Mouse (Mus musculus): ENCODE measurements around the gene Mfsd2a. TPM values are rescaled to one million over a fixed set of nuclear protein-coding genes. Genes with fewer than 3 reads are reported as not detected.

The Mfsd2a gene
- polyA plus RNA-seq (2015; fragmentation: Nextera tagmentation; extraction: Ambion mirVana) = 6.8 and 7.1 TPM in 2 replicates

GRCm38 (mm10) chr4:122961100-122961567 lies at the start of gene Mfsd2a:
TSS of gene Mfsd2a (minus strand) at chr4:122961188.
- 2% methylated on average over 27 of the region's 27 CpGs for WGBS
- Histone ChIP-seq H3K4me3 (ENCODE audit: low read depth, low read length) (peak within 1 kb of the TSS; percentile 55), H3K27ac (replicated peaks) (peak within 1 kb of the TSS; percentile 63), H3K36me3 (ENCODE audit: control insufficient read depth, insufficient read depth, low read length) (no peaks in the 10 kb centered on the region), H3K9me3 (ENCODE audit: control insufficient read depth, low read length) (no peaks in the 10 kb centered on the region), H3K4me1 (replicated peaks; ENCODE audit: control insufficient read depth, insufficient read depth) (peaks cover 6% of the 10 kb centered on the region; the same call in 1 of the 2 replicates), H3K4me2 (replicated peaks; ENCODE audit: low read depth) (peak within 1 kb of the TSS; percentile 98), H3K9ac (ENCODE audit: low read length) (peak within 1 kb of the TSS; percentile 54), H3K27me3 (ENCODE audit: control insufficient read depth, insufficient read depth, low read length) (no peaks in the 10 kb centered on the region)
- no peak for TF ChIP-seq CTCF (IDR thresholded peaks at IDR 0.05; ENCODE audit: low read depth)
- peak; percentile 81 for ATAC-seq (ENCODE audit: low FRiP score, low TSS enrichment)
- peak; percentile 80 for DNase-seq (ENCODE audit: low spot score)

- 0 out of 2 replicates have a peak overlapping the region, but pooled peaks have one; percentile 9 for H3K4me2 ChIP-seq (replicated peaks; ENCODE audit: low read depth)
- H3K4me1 ChIP-seq (replicated peaks; ENCODE audit: control insufficient read depth, insufficient read depth) = 0 out of 2 replicates have a peak, but pooled peaks cover 2% of the 10 kb centered on the region
- H3K27ac ChIP-seq (replicated peaks) = no peak overlapping the region
- DNase-seq (ENCODE audit: low spot score) (peak; percentile 55), ATAC-seq (ENCODE audit: low FRiP score, low TSS enrichment) (peak; percentile 41; the same call in 1 of the 2 replicates)
- H3K9ac ChIP-seq (ENCODE audit: low read length) = no peak overlapping the region
- no peaks in the 10 kb centered on the region for H3K36me3 ChIP-seq (ENCODE audit: control insufficient read depth, insufficient read depth, low read length)
- WGBS = 10% methylated on average over 15 of the region's 15 CpGs
- H3K4me3 ChIP-seq (ENCODE audit: low read depth, low read length) = no peak overlapping the region
- H3K9me3 ChIP-seq (ENCODE audit: control insufficient read depth, low read length) = no peaks in the 10 kb centered on the region
- no peaks in the 10 kb centered on the region for H3K27me3 ChIP-seq (ENCODE audit: control insufficient read depth, insufficient read depth, low read length)
- no peak for TF ChIP-seq EP300 (optimal IDR thresholded peaks at IDR 0.05)
- TF ChIP-seq CTCF (IDR thresholded peaks at IDR 0.05; ENCODE audit: low read depth) = no peak
Measured at GRCm38 (mm10) chr4:123005054-123005966, 44.3 kb upstream of the Mfsd2a start.

GRCm38 (mm10) chr4:123000617-123001342 lies 39.8 kb upstream of the Mfsd2a start:
- no peak overlapping the region for H3K27ac ChIP-seq (replicated peaks)
- no peak for ATAC-seq (ENCODE audit: low FRiP score, low TSS enrichment)

GRCm38 (mm10) chr4:123000130-123000529 lies 39.1 kb upstream of the Mfsd2a start:
- H3K4me2 ChIP-seq (replicated peaks; ENCODE audit: low read depth) = no peak overlapping the region
- H3K9me3 ChIP-seq (ENCODE audit: control insufficient read depth, low read length) = no peaks in the 10 kb centered on the region
- H3K9ac ChIP-seq (ENCODE audit: low read length) = no peak overlapping the region
- H3K4me1 ChIP-seq (replicated peaks; ENCODE audit: control insufficient read depth, insufficient read depth) = 0 out of 2 replicates have a peak, but pooled peaks cover 2% of the 10 kb centered on the region
- H3K4me3 ChIP-seq (ENCODE audit: low read depth, low read length) = no peak overlapping the region
- no peak for ATAC-seq (ENCODE audit: low FRiP score, low TSS enrichment)
- WGBS = 87% methylated on average over 14 of the region's 14 CpGs
- no peaks in the 10 kb centered on the region for H3K36me3 ChIP-seq (ENCODE audit: control insufficient read depth, insufficient read depth, low read length)
- no peaks in the 10 kb centered on the region for H3K27me3 ChIP-seq (ENCODE audit: control insufficient read depth, insufficient read depth, low read length)
- DNase-seq (ENCODE audit: low spot score) = no peak
- no peak overlapping the region for H3K27ac ChIP-seq (replicated peaks)
- TF ChIP-seq CTCF (IDR thresholded peaks at IDR 0.05; ENCODE audit: low read depth) (no peak), EP300 (optimal IDR thresholded peaks at IDR 0.05) (no peak)

More at GRCm38 (mm10) chr4:123000617-123001342, 39.8 kb upstream of the Mfsd2a start:
- no peak overlapping the region for H3K9ac ChIP-seq (ENCODE audit: low read length)
- no peak for TF ChIP-seq CTCF (IDR thresholded peaks at IDR 0.05; ENCODE audit: low read depth)
- TF ChIP-seq EP300 (optimal IDR thresholded peaks at IDR 0.05) = no peak
- 0 out of 2 replicates have a peak, but pooled peaks cover 2% of the 10 kb centered on the region for H3K4me1 ChIP-seq (replicated peaks; ENCODE audit: control insufficient read depth, insufficient read depth)
- H3K4me3 ChIP-seq (ENCODE audit: low read depth, low read length) = no peak overlapping the region
- H3K36me3 ChIP-seq (ENCODE audit: control insufficient read depth, insufficient read depth, low read length) = no peaks in the 10 kb centered on the region
- no peak overlapping the region for H3K4me2 ChIP-seq (replicated peaks; ENCODE audit: low read depth)
- DNase-seq (ENCODE audit: low spot score) = no peak
- no peaks in the 10 kb centered on the region for H3K27me3 ChIP-seq (ENCODE audit: control insufficient read depth, insufficient read depth, low read length)
- WGBS = 72% methylated on average over 17 of the region's 17 CpGs
- no peaks in the 10 kb centered on the region for H3K9me3 ChIP-seq (ENCODE audit: control insufficient read depth, low read length)

- no peaks in the 10 kb centered on the region for H3K4me1 ChIP-seq (replicated peaks; ENCODE audit: control insufficient read depth, insufficient read depth)
- no peaks in the 10 kb centered on the region for H3K9me3 ChIP-seq (ENCODE audit: control insufficient read depth, low read length)
- no peak overlapping the region; the same call in 1 of the 2 replicates for H3K4me2 ChIP-seq (replicated peaks; ENCODE audit: low read depth)
- DNase-seq (ENCODE audit: low spot score) (no peak), ATAC-seq (ENCODE audit: low FRiP score, low TSS enrichment) (no peak)
- H3K27me3 ChIP-seq (ENCODE audit: control insufficient read depth, insufficient read depth, low read length) = no peaks in the 10 kb centered on the region
- 48% methylated on average over 4 of the region's 4 CpGs for WGBS
- TF ChIP-seq EP300 (optimal IDR thresholded peaks at IDR 0.05) (no peak), CTCF (IDR thresholded peaks at IDR 0.05; ENCODE audit: low read depth) (no peak)
- H3K27ac ChIP-seq (replicated peaks) = no peak overlapping the region
- H3K9ac ChIP-seq (ENCODE audit: low read length) = no peak overlapping the region
- no peak overlapping the region for H3K4me3 ChIP-seq (ENCODE audit: low read depth, low read length)
- no peaks in the 10 kb centered on the region for H3K36me3 ChIP-seq (ENCODE audit: control insufficient read depth, insufficient read depth, low read length)
Measured at GRCm38 (mm10) chr4:122999263-122999691, 38.3 kb upstream of the Mfsd2a start.
